Mouse (Mus musculus): ENCODE data around the gene Ciart. TPM values are rescaled to one million over a fixed set of nuclear protein-coding genes. Genes with fewer than 3 reads are reported as not detected.
A peak's percentile ranks its signal among the peaks of the same experiment; 100 is the strongest.

The Ciart gene
- polyA plus RNA-seq, 1 experiment from 2014 or later = 1.4 TPM

- H3K36me3 ChIP-seq (replicated peaks) = no peaks in the 10 kb centered on the region
- H3K4me1 ChIP-seq (replicated peaks) = peaks cover 5% of the 10 kb centered on the region
- no peak for ATAC-seq (ENCODE audit: insufficient read depth)
- no peak overlapping the region; the same call in 1 of the 2 replicates for H3K27ac ChIP-seq (replicated peaks)
- H3K4me3 ChIP-seq (replicated peaks) = no peak overlapping the region
- no peak overlapping the region for H3K9ac ChIP-seq
- 50% methylated on average over 7 of the region's 7 CpGs for WGBS (ENCODE audit: insufficient replicate concordance)
- H3K4me2 ChIP-seq = no peak overlapping the region; the same call in 1 of the 2 replicates
- H3K9me3 ChIP-seq (replicated peaks) = no peaks in the 10 kb centered on the region
- peaks cover 8% of the 10 kb centered on the region; the same call in 1 of the 2 replicates for H3K27me3 ChIP-seq
Observed at GRCm38 (mm10) chr3:95916760-95917159, 34.7 kb upstream of the Ciart start.

- H3K27ac ChIP-seq (replicated peaks) = no peak overlapping the region
Observed at GRCm38 (mm10) chr3:95914706-95915105, 32.7 kb upstream of the Ciart start.

GRCm38 (mm10) chr3:95907613-95908012, 25.6 kb upstream of the Ciart start:
- WGBS (ENCODE audit: insufficient replicate concordance) = 39% methylated on average over 4 of the region's 4 CpGs
- ATAC-seq (ENCODE audit: insufficient read depth) = no peak
- no peaks in the 10 kb centered on the region for H3K36me3 ChIP-seq (replicated peaks)
- H3K4me2 ChIP-seq = no peak overlapping the region
- no peak overlapping the region for H3K27ac ChIP-seq (replicated peaks)
- H3K9me3 ChIP-seq (replicated peaks) = no peaks in the 10 kb centered on the region
- H3K4me1 ChIP-seq (replicated peaks) = peaks cover 22% of the 10 kb centered on the region
- H3K4me3 ChIP-seq (replicated peaks) = no peak overlapping the region
- no peak overlapping the region for H3K9ac ChIP-seq
- H3K27me3 ChIP-seq = peaks cover 72% of the 10 kb centered on the region

More at GRCm38 (mm10) chr3:95914706-95915105, 32.7 kb upstream of the Ciart start:
- 28% methylated on average over 4 of the region's 4 CpGs for WGBS (ENCODE audit: insufficient replicate concordance)
- H3K4me1 ChIP-seq (replicated peaks) = peaks cover 5% of the 10 kb centered on the region
- H3K4me2 ChIP-seq = no peak overlapping the region
- no peak overlapping the region for H3K9ac ChIP-seq
- peaks cover 9% of the 10 kb centered on the region; the same call in 1 of the 2 replicates for H3K27me3 ChIP-seq
- H3K4me3 ChIP-seq (replicated peaks) = no peak overlapping the region
- no peaks in the 10 kb centered on the region for H3K9me3 ChIP-seq (replicated peaks)
- ATAC-seq (ENCODE audit: insufficient read depth) = no peak
- no peaks in the 10 kb centered on the region for H3K36me3 ChIP-seq (replicated peaks)

GRCm38 (mm10) chr3:95906860-95907259, 24.8 kb upstream of the Ciart start:
- no peaks in the 10 kb centered on the region for H3K9me3 ChIP-seq (replicated peaks)
- under 1% methylated on average over 12 of the region's 12 CpGs for WGBS (ENCODE audit: insufficient replicate concordance)
- peak overlapping the region; percentile 31 for H3K4me3 ChIP-seq (replicated peaks)
- no peak overlapping the region for H3K27ac ChIP-seq (replicated peaks)
- ATAC-seq (ENCODE audit: insufficient read depth) = no peak
- peaks cover 23% of the 10 kb centered on the region for H3K4me1 ChIP-seq (replicated peaks)
- H3K27me3 ChIP-seq = peaks cover 80% of the 10 kb centered on the region
- no peak overlapping the region for H3K9ac ChIP-seq
- peak overlapping the region; percentile 66 for H3K4me2 ChIP-seq
- H3K36me3 ChIP-seq (replicated peaks) = no peaks in the 10 kb centered on the region

GRCm38 (mm10) chr3:95905940-95906492, 24.0 kb upstream of the Ciart start:
- no peak overlapping the region for H3K27ac ChIP-seq (replicated peaks)
- ATAC-seq (ENCODE audit: insufficient read depth) = no peak
- H3K4me1 ChIP-seq (replicated peaks) = peaks cover 27% of the 10 kb centered on the region
- H3K27me3 ChIP-seq = peaks cover 88% of the 10 kb centered on the region
- peak overlapping the region; percentile 66 for H3K4me2 ChIP-seq
- H3K9ac ChIP-seq = no peak overlapping the region
- H3K9me3 ChIP-seq (replicated peaks) = no peaks in the 10 kb centered on the region
- WGBS (ENCODE audit: insufficient replicate concordance) = 1% methylated on average over 12 of the region's 12 CpGs
- peak overlapping the region; percentile 33 for H3K4me3 ChIP-seq (replicated peaks)
- no peaks in the 10 kb centered on the region for H3K36me3 ChIP-seq (replicated peaks)

GRCm38 (mm10) chr3:95905146-95905939, 23.3 kb upstream of the Ciart start:
- ATAC-seq (ENCODE audit: insufficient read depth) = peak; percentile 45; the same call in 1 of the 2 replicates
- peak overlapping the region; percentile 66 for H3K4me2 ChIP-seq
- under 1% methylated on average over 18 of the region's 18 CpGs for WGBS (ENCODE audit: insufficient replicate concordance)
- H3K4me1 ChIP-seq (replicated peaks) = peaks cover 27% of the 10 kb centered on the region
- H3K36me3 ChIP-seq (replicated peaks) = no peaks in the 10 kb centered on the region
- peak overlapping the region; percentile 78 for H3K27ac ChIP-seq (replicated peaks)
- no peaks in the 10 kb centered on the region for H3K9me3 ChIP-seq (replicated peaks)
- H3K27me3 ChIP-seq = peaks cover 93% of the 10 kb centered on the region
- no peak overlapping the region for H3K9ac ChIP-seq
- H3K4me3 ChIP-seq (replicated peaks) = peak overlapping the region; percentile 33

GRCm38 (mm10) chr3:95904568-95904967, 22.5 kb upstream of the Ciart start, which contains the start of gene Car14:
Gene Car14, minus strand, starts transcription at chr3:95904691.
- no peaks in the 10 kb centered on the region for H3K36me3 ChIP-seq (replicated peaks)
- WGBS (ENCODE audit: insufficient replicate concordance) = 3% methylated on average over 15 of the region's 15 CpGs
- peaks cover 94% of the 10 kb centered on the region for H3K27me3 ChIP-seq
- H3K4me2 ChIP-seq = peak within 1 kb of the TSS; percentile 66
- H3K4me1 ChIP-seq (replicated peaks) = peaks cover 27% of the 10 kb centered on the region
- H3K9ac ChIP-seq = peak within 1 kb of the TSS; percentile 19; the same call in 1 of the 2 replicates
- ATAC-seq (ENCODE audit: insufficient read depth) = 0 out of 2 replicates have a peak, but pooled peaks have one; percentile 14
- H3K4me3 ChIP-seq (replicated peaks) = peak within 1 kb of the TSS; percentile 33
- H3K9me3 ChIP-seq (replicated peaks) = no peaks in the 10 kb centered on the region
- peak within 1 kb of the TSS; percentile 78 for H3K27ac ChIP-seq (replicated peaks)

GRCm38 (mm10) chr3:95903753-95904502, 21.9 kb upstream of the Ciart start:
- Histone ChIP-seq H3K4me1 (replicated peaks) (peaks cover 27% of the 10 kb centered on the region), H3K27me3 (peaks cover 87% of the 10 kb centered on the region), H3K27ac (replicated peaks) (peak overlapping the region; percentile 78), H3K4me3 (replicated peaks) (peak overlapping the region; percentile 33), H3K9ac (peak overlapping the region; percentile 19; the same call in 1 of the 2 replicates), H3K4me2 (peak overlapping the region; percentile 66), H3K36me3 (replicated peaks) (no peaks in the 10 kb centered on the region), H3K9me3 (replicated peaks) (no peaks in the 10 kb centered on the region)
- 9% methylated on average over 15 of the region's 15 CpGs for WGBS (ENCODE audit: insufficient replicate concordance)
- ATAC-seq (ENCODE audit: insufficient read depth) = peak; percentile 78

- Histone ChIP-seq H3K4me2 (no peak overlapping the region), H3K4me1 (replicated peaks) (peaks cover 27% of the 10 kb centered on the region), H3K4me3 (replicated peaks) (no peak overlapping the region), H3K27me3 (peaks cover 74% of the 10 kb centered on the region), H3K27ac (replicated peaks) (peak overlapping the region; percentile 6; the same call in 1 of the 2 replicates), H3K9ac (no peak overlapping the region), H3K9me3 (replicated peaks) (no peaks in the 10 kb centered on the region), H3K36me3 (replicated peaks) (0 out of 2 replicates have a peak, but pooled peaks cover 2% of the 10 kb centered on the region)
- 36% methylated on average over 6 of the region's 6 CpGs for WGBS (ENCODE audit: insufficient replicate concordance)
- no peak for ATAC-seq (ENCODE audit: insufficient read depth)
Observed at GRCm38 (mm10) chr3:95902643-95903042, 20.6 kb upstream of the Ciart start.

GRCm38 (mm10) chr3:95902373-95902625, 20.2 kb upstream of the Ciart start:
- H3K36me3 ChIP-seq (replicated peaks) = 0 out of 2 replicates have a peak, but pooled peaks cover 5% of the 10 kb centered on the region
- H3K27me3 ChIP-seq = peaks cover 71% of the 10 kb centered on the region
- H3K4me1 ChIP-seq (replicated peaks) = peaks cover 27% of the 10 kb centered on the region
- no peak for ATAC-seq (ENCODE audit: insufficient read depth)
- no peak overlapping the region for H3K4me3 ChIP-seq (replicated peaks)
- H3K9ac ChIP-seq = no peak overlapping the region
- H3K27ac ChIP-seq (replicated peaks) = peak overlapping the region; percentile 6; the same call in 1 of the 2 replicates
- no peaks in the 10 kb centered on the region for H3K9me3 ChIP-seq (replicated peaks)
- no peak overlapping the region for H3K4me2 ChIP-seq

Measured in liver, embryonic 15.5 days (tissue).